Mouse (Mus musculus): Measurements from ENCODE around the gene Dus4l.

DNA sequence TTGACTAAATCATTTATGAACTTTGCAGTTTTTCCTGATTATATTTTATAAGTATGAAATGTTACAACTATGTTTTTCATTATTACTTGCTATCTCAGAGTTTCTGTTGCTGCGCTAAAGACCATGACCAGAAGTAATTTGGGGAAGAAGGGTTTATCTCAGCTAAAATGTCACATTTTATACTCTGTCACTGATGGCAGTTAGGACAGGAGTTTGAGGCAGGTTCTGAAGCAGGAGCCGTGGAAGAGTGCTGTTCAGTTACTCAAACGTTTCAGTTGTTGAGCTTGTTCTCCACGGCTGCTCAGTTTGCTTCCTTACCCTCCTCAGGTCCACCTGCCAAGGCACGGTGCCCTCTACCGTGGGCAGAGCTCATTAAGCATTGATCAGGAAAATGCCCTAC is 11.4 kb upstream of the Dus4l start:
- no peak for TF ChIP-seq MAZ (IDR thresholded peaks at IDR 0.05; ENCODE audit: low read depth, low read length)
- TF ChIP-seq POLR2A (IDR thresholded peaks at IDR 0.05; ENCODE audit: low read depth, low read length), result no peak
- TF ChIP-seq CTCF (conservative IDR thresholded peaks at IDR 0.05 in 1 of 2, IDR thresholded peaks at IDR 0.05 in 1 of 2; ENCODE audit: low read depth in 2 of 2, low read length in 2 of 2), result no peak
- TF ChIP-seq MAX (IDR thresholded peaks at IDR 0.05; ENCODE audit: low read length), result no peak
- TF ChIP-seq EP300 (IDR thresholded peaks at IDR 0.05; ENCODE audit: low read length), result no peak
- TF ChIP-seq ZMIZ1 (IDR thresholded peaks at IDR 0.05; ENCODE audit: low read depth, low read length), result no peak
- TF ChIP-seq RCOR1 (conservative IDR thresholded peaks at IDR 0.05; ENCODE audit: low read depth, low read length), result no peak
- no peak for TF ChIP-seq MAFK (IDR thresholded peaks at IDR 0.05; ENCODE audit: insufficient replicate concordance, low read length)
- TF ChIP-seq MEF2A (IDR thresholded peaks at IDR 0.05; ENCODE audit: borderline replicate concordance, low read depth, low read length), result no peak
- TF ChIP-seq USF1 (IDR thresholded peaks at IDR 0.05; ENCODE audit: low read depth, low read length), result no peak
- TF ChIP-seq ZC3H11A (IDR thresholded peaks at IDR 0.05; ENCODE audit: low read depth, low read length), result no peak
- no peak for TF ChIP-seq MXI1 (IDR thresholded peaks at IDR 0.05; ENCODE audit: low read depth, low read length)
